Mouse (Mus musculus): ENCODE results near the gene Golga5. TPM values are rescaled to one million over a fixed set of nuclear protein-coding genes. Genes with fewer than 3 reads are reported as not detected.

Gene Golga5
- polyA plus RNA-seq (2015; fragmentation: Nextera tagmentation; extraction: Ambion mirVana): 29.5 and 32.3 TPM in 2 replicates

DNA sequence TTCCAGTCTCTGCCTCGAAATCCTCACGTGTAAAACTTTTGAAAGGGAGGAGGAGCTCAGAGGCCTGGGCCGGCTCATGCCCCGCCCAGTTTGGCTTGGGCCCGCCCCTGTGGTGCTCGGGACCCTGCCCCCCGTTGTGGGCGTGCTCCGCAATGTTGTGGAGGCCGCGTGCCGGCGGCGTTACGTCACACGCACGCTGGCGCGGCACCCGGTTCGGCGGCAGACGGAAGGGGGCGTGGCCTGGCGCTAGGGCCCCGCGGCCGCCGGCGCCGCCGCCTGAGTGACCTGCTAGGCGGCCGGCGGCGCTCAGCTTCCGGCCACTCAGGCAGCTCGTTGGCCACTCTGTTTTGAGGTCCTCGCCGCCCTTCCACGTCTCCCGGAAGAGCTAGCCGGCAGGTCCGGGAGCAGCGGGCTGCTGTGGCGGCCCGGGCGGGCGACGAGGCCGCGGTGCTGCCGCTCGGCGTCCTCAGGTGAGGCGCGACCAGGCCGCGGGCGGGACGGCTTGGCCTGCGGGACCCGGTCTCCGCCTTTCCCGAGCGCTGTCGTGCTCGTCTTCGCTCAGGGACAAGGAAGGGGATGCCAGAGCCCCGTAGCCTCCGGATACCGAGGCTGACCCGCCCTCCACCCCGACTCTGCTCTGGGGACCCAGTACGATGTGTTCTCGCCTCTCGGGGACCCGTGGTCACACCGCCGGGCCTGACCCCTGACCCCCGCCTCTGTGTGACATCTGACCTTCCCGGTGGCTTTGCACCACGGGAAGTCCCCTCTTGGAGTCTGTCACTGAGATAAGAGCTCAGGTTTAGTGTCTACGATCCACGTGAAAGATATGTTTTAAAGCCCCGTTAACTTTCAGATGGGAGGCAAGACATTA, at the start of gene Golga5:
Gene Golga5, plus strand, starts transcription at position 242 of the 871 bp plus-strand sequence.
- Histone ChIP-seq H3K27ac (replicated peaks) (peak within 1 kb of the TSS; percentile 79), H3K27me3 (no peaks in the 10 kb centered on the region), H3K4me3 (peak within 1 kb of the TSS; percentile 96), H3K9me3 (no peaks in the 10 kb centered on the region), H3K4me2 (peak within 1 kb of the TSS; percentile 91), H3K9ac (peak within 1 kb of the TSS; percentile 89), H3K36me3 (peaks cover 19% of the 10 kb centered on the region), H3K4me1 (replicated peaks) (peaks cover 9% of the 10 kb centered on the region)
- peak; percentile 99 for ATAC-seq (ENCODE audit: low read depth)
- under 1% methylated on average over 76 of the region's 86 CpGs for WGBS

- WGBS: 42% methylated on average over 3 of the region's 3 CpGs
- ATAC-seq (ENCODE audit: low read depth): peak; percentile 36; the same call in 1 of the 2 replicates
- no peak overlapping the region for H3K4me2 ChIP-seq
- H3K4me3 ChIP-seq: no peak overlapping the region
- 0 out of 2 replicates have a peak overlapping the region, but pooled peaks have one; percentile 14 for H3K27ac ChIP-seq (replicated peaks)
- no peaks in the 10 kb centered on the region for H3K27me3 ChIP-seq
- no peaks in the 10 kb centered on the region for H3K9me3 ChIP-seq
- peaks cover 12% of the 10 kb centered on the region for H3K4me1 ChIP-seq (replicated peaks)
- no peak overlapping the region for H3K9ac ChIP-seq
- H3K36me3 ChIP-seq: peaks cover 29% of the 10 kb centered on the region
These were observed 49.4 kb upstream of the Golga5 start for GRCm38 (mm10) chr12:102419544-102419943.

DNA sequence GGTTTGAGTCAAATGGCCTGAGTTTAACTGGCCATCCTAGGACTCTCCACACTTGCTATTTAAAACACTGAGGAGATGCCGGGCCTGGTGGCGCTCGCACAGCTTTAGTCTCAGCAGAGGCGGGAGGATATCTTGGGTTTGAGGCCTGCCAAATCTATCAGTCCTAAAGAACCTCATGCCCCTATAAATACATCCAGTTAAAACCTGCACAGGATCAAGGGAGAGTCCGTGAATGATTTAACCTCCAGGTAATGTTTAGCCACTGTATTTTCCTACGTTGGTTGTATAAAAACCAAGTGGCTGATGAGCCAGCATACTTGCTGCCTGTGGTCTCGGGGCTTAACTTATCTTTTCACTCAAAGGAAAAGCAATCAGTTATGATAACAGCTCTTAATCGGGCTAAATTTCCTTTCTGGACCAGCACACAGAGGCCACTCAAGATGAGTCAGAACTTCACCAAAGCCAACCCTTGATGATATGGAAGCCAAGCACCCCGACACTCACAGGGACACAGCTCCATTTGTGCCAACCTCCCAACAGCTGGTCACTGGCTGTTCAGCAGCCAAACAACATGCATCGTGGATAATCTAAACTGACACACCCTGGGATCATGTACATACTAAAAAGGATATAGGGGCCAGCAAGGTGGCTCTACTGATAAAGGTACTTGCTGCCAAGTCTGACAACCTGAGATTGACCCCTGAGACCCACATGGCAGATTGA, 48.6 kb upstream of the Golga5 start:
- Histone ChIP-seq H3K9ac (no peak overlapping the region), H3K36me3 (peaks cover 24% of the 10 kb centered on the region), H3K9me3 (no peaks in the 10 kb centered on the region), H3K27ac (replicated peaks) (no peak overlapping the region), H3K4me2 (no peak overlapping the region), H3K4me3 (no peak overlapping the region), H3K27me3 (no peaks in the 10 kb centered on the region), H3K4me1 (replicated peaks) (peaks cover 12% of the 10 kb centered on the region)
- 90% methylated on average over 10 of the region's 10 CpGs for WGBS
- no peak for ATAC-seq (ENCODE audit: low read depth)

DNA sequence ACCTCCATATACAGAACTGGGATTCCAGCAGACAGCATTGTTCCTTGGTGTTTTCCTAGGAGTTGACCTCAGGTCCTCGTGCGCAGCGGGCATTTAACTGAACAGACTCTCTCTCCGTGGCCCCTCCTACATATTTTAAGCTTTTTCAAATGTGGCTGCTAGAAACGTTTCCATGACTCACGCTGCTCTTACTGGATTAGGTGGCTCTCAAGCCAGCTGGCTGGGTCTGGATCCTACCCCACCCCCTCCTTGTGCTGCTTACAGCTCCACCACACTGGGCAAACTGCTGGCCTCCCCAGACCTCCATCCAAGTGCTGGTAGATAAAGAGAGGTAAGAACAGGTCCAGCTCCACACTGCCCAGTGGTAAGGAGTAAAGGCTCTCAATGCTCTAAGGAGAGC, 46.9 kb upstream of the Golga5 start:
- WGBS: 88% methylated on average over 6 of the region's 6 CpGs
- Histone ChIP-seq H3K4me3 (no peak overlapping the region), H3K4me2 (no peak overlapping the region), H3K27me3 (no peaks in the 10 kb centered on the region), H3K9me3 (no peaks in the 10 kb centered on the region), H3K9ac (no peak overlapping the region), H3K27ac (replicated peaks) (no peak overlapping the region), H3K36me3 (peaks cover 28% of the 10 kb centered on the region), H3K4me1 (replicated peaks) (peaks cover 7% of the 10 kb centered on the region)
- ATAC-seq (ENCODE audit: low read depth): no peak

DNA sequence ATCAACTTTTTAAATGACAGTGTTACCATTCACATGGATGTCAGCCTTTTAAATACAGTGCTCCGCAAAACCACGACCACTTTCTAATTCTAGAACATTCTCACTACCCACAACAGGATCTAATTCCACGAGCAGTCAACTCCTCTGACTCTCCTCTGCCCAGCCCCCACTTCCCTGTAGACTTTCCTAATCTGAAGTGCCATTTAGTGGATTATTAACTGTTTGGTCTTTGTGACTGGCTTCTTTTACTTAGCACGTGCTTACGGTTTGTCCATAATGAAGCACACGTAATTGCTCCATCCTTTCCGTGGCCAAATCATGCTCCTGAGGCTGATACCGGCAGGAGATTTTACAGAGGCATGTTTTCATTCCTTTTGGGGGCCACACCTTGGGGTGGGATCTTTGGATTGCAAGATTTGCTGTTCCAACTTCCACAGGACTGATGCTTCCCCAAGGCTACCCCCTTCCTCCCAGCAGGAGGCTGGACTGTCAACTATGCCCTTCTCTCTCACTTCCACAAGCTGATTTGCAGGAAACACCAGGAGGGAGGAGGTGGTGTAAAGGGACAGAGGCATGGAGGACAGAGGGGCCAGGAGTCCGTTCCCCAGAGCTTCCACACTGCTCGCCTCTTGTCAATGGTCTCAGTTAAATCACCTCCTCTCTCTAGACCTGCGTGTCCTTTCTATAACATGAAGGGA, 46.2 kb upstream of the Golga5 start:
- WGBS: 87% methylated on average over 11 of the region's 11 CpGs
- H3K4me1 ChIP-seq (replicated peaks): peaks cover 7% of the 10 kb centered on the region
- no peak for ATAC-seq (ENCODE audit: low read depth)
- H3K9ac ChIP-seq: no peak overlapping the region
- H3K4me3 ChIP-seq: no peak overlapping the region
- no peaks in the 10 kb centered on the region for H3K9me3 ChIP-seq
- no peaks in the 10 kb centered on the region for H3K27me3 ChIP-seq
- H3K27ac ChIP-seq (replicated peaks): no peak overlapping the region
- no peak overlapping the region for H3K4me2 ChIP-seq
- peaks cover 28% of the 10 kb centered on the region for H3K36me3 ChIP-seq

GRCm38 (mm10) chr12:102423625-102424024, 45.3 kb upstream of the Golga5 start:
- peaks cover 7% of the 10 kb centered on the region for H3K4me1 ChIP-seq (replicated peaks)
- no peak overlapping the region for H3K9ac ChIP-seq
- no peak overlapping the region for H3K4me3 ChIP-seq
- 95% methylated on average over 8 of the region's 8 CpGs for WGBS
- H3K27ac ChIP-seq (replicated peaks): no peak overlapping the region
- no peaks in the 10 kb centered on the region for H3K27me3 ChIP-seq
- H3K4me2 ChIP-seq: no peak overlapping the region
- H3K9me3 ChIP-seq: no peaks in the 10 kb centered on the region
- no peak for ATAC-seq (ENCODE audit: low read depth)
- peaks cover 28% of the 10 kb centered on the region for H3K36me3 ChIP-seq

- Histone ChIP-seq H3K36me3 (peaks cover 28% of the 10 kb centered on the region), H3K4me2 (no peak overlapping the region), H3K4me1 (replicated peaks) (peaks cover 6% of the 10 kb centered on the region), H3K4me3 (no peak overlapping the region), H3K9ac (no peak overlapping the region), H3K9me3 (no peaks in the 10 kb centered on the region), H3K27me3 (no peaks in the 10 kb centered on the region), H3K27ac (replicated peaks) (no peak overlapping the region)
- WGBS: 82% methylated on average over 2 of the region's 2 CpGs
- no peak for ATAC-seq (ENCODE audit: low read depth)
These were observed 44.5 kb upstream of the Golga5 start for GRCm38 (mm10) chr12:102424456-102424855.

GRCm38 (mm10) chr12:102425048-102425578, 43.8 kb upstream of the Golga5 start:
- Histone ChIP-seq H3K4me3 (no peak overlapping the region), H3K36me3 (peaks cover 28% of the 10 kb centered on the region), H3K27ac (replicated peaks) (no peak overlapping the region), H3K4me1 (replicated peaks) (no peaks in the 10 kb centered on the region), H3K9ac (no peak overlapping the region), H3K27me3 (no peaks in the 10 kb centered on the region), H3K4me2 (no peak overlapping the region), H3K9me3 (no peaks in the 10 kb centered on the region)
- no peak for ATAC-seq (ENCODE audit: low read depth)
- WGBS: 91% methylated on average over 4 of the region's 4 CpGs

DNA sequence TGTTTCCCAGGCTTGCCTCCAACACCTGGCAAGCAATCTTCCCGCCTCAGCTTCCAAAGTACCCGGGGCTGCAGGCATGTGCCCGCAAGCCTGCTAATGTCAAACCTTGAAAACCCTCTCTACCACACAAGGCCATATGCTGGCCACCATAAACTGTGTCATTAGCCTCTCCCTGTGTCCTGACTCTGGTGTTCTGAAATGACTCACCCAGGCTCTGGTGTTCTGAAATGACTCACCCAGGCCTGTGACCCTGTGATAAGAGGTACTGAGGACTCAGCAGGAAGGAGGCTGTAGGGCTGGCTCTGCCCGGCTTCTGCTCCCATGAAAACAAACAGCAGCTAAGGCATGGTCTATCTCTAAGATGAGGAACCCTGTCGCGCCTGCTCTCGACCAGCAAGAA, 42.6 kb upstream of the Golga5 start:
- Histone ChIP-seq H3K36me3 (peaks cover 27% of the 10 kb centered on the region), H3K4me3 (no peak overlapping the region), H3K27me3 (no peaks in the 10 kb centered on the region), H3K4me2 (no peak overlapping the region), H3K27ac (replicated peaks) (no peak overlapping the region), H3K9ac (no peak overlapping the region), H3K9me3 (no peaks in the 10 kb centered on the region), H3K4me1 (replicated peaks) (no peaks in the 10 kb centered on the region)
- no peak for ATAC-seq (ENCODE audit: low read depth)
- 97% methylated on average over 7 of the region's 7 CpGs for WGBS

DNA sequence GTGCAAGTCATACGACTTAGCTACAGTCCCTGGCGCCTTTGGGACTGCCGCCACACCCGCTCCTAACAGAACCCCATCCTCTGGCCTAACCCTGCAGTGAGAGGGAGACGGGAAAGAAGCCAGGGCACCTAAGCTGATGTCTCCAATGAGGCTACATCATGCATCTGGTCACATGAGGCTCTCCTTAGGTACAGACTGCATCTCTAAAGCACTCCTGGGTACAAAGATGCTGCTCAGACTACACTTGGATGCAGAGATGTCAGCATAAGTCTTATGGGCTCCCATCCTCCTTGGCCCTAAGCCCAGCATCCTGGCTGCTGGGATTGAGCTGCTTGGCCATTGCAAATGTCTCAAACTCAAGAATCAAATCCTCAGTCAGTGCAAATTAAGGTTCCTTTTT, 39.3 kb upstream of the Golga5 start:
- Histone ChIP-seq H3K27ac (replicated peaks) (no peak overlapping the region), H3K4me3 (no peak overlapping the region), H3K4me1 (replicated peaks) (no peaks in the 10 kb centered on the region), H3K4me2 (no peak overlapping the region), H3K9ac (no peak overlapping the region), H3K36me3 (peaks cover 4% of the 10 kb centered on the region), H3K9me3 (no peaks in the 10 kb centered on the region), H3K27me3 (no peaks in the 10 kb centered on the region)
- over 99% methylated on average over 5 of the region's 5 CpGs for WGBS
- no peak for ATAC-seq (ENCODE audit: low read depth)

GRCm38 (mm10) chr12:102430228-102430627, 38.7 kb upstream of the Golga5 start:
- Histone ChIP-seq H3K4me3 (no peak overlapping the region), H3K4me2 (no peak overlapping the region), H3K27me3 (no peaks in the 10 kb centered on the region), H3K9ac (no peak overlapping the region), H3K9me3 (no peaks in the 10 kb centered on the region), H3K27ac (replicated peaks) (no peak overlapping the region), H3K36me3 (peaks cover 4% of the 10 kb centered on the region), H3K4me1 (replicated peaks) (no peaks in the 10 kb centered on the region)
- no peak for ATAC-seq (ENCODE audit: low read depth)
- 81% methylated on average over 4 of the region's 4 CpGs for WGBS

GRCm38 (mm10) chr12:102432238-102432637, 36.7 kb upstream of the Golga5 start:
- Histone ChIP-seq H3K36me3 (no peaks in the 10 kb centered on the region), H3K4me3 (no peak overlapping the region), H3K27me3 (no peaks in the 10 kb centered on the region), H3K4me2 (no peak overlapping the region), H3K9me3 (no peaks in the 10 kb centered on the region), H3K4me1 (replicated peaks) (0 out of 2 replicates have a peak, but pooled peaks cover 1% of the 10 kb centered on the region), H3K9ac (no peak overlapping the region), H3K27ac (replicated peaks) (no peak overlapping the region)
- WGBS: 87% methylated on average over 12 of the region's 12 CpGs
- no peak for ATAC-seq (ENCODE audit: low read depth)
